Mouse (Mus musculus) spleen, adult 18-20 months (tissue): ENCODE data around the gene Kiz.
A peak's percentile ranks its signal among the peaks of the same experiment; 100 is the strongest.

Source experiments
- DNase-seq, 2 experiments: peaks; one replicate each; pipeline ENCODE4 v3.0.0; 2022; ENCODE audit warnings: mixed read lengths in 2 of 2

The Kiz gene

DNA sequence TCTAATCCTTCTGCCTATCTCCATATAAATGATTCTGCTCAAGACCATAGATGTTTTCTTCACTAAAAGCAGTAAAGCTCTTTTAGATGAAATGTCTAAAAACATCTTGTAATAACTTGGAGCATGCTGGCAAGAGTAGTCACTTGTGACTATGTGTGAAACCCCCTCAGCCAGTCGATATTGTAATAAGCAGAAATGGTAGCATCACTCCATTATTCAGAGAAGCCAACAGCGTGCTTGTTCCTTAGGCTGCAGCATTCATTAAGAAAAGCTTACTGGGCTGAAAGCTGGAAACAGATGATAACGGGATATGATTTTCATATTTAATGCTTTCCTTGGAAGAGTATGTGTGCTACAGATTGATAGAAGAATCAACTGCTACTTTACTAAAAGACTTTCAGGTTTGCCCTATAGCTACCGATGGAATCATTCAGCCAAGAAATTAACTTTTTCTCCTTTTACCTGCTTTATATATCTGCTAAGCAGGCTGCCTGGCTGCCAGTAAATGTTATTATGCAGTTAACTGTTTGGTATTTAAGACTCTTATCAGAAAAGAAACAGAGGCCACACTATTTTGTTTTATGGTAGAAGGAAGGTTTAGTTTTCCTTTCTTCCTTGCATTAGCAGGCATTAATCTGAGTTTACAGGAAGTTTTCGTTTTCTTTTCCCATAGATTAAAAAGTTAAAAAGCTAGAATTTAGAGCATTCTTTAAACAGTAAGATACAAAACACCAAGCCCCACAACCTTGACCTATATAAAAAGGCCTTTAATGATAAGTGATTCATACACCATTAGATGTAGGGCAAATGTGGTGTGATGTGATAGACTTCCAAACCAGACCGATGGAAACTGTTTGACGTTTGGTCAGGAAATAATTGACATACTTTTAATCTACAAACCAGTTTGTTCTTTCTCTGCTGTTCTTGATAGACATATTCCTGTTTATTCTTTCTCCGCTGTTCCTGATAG is 15.9 kb downstream of the Kiz start:
- DNase-seq: no peak

DNA sequence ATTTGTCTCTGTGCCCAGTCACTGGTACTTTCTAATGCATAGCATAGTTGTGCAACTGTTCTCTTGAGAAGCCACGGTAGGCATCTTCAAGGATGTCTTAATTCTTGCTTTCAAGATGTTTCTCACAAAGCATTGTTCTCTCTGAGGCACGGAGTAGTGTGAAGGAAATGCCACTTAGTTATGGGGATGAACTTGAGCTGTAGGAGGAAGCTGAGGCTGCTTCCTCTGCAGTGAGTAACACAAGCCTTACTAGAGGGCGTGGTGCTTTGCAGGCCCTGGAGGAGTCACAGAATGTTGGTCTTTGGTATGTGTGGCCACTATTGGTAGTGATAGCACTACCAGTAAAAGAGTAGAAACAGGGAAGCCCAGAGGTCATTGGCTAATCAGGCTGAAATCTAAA is 17.0 kb downstream of the Kiz start:
- no peak for DNase-seq

DNA sequence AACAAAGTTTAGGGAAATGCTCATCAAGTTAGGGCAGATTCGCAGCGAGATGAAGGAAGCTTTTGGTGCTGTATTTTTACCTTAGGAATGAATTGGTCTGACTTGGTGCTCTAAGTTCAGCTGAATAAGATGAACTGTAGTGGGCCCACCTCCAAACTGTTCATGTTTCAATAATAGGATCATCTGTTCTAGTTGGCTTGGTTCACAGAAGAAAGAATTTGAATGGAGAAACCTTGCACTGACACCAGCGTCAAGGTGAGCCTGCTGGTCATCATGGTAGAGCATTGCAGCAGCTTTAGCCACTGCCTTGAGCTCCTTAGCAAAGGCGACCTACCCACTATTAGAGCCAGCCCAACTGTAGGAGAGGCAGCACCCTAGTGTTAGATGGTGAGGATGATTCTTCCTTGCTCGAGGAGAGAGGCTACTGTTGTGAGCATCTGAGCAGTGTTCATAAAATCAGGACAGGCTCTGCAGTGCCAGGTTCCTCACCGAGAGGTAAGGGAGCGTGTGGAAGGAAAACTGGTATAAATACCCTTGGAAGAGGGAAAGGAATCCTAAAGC is 18.3 kb downstream of the Kiz start:
- DNase-seq: no peak

DNA sequence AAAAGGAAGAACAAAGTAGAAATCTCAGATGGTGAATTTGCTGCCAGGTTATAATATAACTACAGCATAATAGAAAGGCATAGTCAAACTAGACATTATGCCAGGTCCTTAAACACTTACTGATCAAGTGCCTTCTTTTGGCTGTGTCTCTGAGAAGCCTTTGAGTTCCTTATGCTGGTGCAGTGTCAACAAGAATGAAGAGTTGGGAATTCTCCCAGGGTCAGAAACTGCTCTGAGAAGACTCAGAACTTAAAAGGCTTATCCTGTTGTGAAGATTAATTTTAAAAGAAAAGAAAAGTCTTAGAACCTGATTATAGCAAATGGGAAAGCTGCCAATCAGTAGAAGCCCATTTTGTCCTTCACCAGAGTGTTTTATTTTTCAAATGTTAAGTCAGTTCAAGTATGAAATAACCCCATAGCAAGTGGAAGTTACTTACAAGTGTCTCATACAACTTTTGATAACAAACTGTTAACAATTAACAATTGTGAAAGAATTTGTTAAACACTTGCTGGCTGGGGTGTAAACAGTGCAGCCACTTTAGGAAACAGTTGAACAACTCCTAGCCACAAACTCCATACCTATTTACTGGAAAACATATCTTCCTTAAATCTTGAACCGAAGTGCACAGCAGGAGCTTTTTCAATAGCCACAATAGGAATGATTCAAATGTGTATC is 21.9 kb downstream of the Kiz start:
- DNase-seq: no peak

DNA sequence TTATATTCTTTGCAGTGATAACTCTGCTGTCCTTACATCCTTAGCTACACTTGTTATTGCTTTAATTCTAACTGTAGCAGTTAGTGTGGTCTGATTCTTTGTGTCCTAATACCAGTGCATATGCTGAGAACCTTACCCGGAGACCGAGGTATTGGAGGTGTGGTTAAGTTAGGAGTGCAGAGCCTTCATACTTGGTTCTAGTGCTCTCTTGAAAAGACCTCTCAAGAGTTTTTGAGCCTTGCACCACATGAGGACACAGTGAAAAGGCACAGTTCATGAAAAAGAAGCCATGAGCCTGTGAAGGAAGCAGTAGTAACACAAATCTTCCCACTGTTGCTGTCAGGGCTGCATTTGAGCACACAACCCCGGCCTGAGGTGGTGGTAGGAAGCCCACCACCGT is 26.0 kb downstream of the Kiz start:
- DNase-seq: no peak

DNA sequence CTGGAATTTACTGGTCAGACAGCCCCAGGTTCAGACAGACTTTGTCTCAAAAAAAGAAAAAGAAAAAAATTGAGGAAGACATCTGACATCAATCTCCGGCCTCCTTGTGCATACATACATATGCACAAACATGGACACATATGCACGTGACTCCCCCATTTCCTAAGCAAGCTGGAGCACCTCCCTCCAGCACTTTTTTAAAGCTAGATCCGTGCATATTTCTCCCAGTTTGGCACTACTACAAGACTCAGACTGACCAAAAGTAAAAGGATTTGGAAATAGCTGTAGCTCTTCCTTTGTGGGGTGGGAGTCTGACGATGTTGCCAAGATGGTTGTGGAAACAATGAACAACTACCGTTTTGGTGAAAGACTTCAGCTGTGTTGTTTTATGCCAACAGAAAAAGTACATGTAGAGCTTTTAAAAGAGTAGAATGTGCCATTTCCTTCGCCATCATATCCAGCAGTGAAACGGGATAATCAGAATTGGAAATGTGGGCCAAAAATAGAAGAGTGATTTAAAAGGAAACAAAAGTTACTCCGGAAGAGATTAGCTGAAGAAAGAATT is 28.7 kb downstream of the Kiz start:
- no peak for DNase-seq

DNA sequence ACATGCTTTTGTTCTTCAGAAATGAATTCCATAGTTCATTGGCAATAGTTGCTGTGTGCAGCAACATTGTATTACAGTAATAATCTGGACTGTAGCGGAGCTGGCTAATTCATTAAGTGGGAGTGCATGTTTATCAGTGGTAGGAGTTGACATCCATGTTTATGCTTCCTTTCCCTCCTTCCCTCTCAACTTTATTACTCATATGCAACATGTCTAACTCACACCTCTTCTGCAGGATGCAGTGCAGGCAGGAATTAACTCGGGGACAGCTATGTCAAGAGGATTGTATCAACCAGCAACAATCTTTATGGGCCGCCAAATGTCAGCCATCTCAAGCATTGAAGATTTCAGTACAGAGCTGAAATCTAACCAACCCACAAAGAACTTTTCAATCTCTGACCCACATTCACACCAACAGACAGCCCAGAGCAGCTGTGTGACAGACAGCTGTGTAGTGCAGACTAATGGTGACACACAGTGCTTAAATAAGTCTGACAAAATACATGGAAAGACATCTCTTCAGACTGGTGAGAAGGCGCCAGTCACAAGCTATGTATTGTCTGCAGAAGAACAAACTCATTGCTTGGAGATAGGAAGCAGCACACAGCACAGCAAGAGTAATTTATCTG is 33.2 kb downstream of the Kiz start:
- no peak for DNase-seq

DNA sequence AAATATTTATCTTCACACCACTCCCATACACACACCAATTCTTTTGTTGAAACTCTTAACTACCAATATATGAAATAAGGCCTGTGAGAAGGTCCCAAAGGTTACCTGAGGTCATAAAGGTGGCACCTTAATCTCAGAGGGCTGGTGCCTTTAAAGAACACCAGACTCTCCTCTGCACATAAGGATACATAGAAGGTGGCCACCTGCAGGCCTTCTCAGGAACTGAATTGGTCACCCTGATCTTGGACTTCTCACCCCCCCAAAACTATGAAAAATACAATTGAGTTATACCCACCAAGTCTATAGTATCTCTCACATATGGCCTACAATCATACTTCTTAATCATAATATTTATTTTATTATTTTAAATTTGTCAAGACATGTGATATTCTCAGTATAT is 43.3 kb downstream of the Kiz start:
- DNase-seq: peak in 1 of 2 experiments; percentile 6

DNA sequence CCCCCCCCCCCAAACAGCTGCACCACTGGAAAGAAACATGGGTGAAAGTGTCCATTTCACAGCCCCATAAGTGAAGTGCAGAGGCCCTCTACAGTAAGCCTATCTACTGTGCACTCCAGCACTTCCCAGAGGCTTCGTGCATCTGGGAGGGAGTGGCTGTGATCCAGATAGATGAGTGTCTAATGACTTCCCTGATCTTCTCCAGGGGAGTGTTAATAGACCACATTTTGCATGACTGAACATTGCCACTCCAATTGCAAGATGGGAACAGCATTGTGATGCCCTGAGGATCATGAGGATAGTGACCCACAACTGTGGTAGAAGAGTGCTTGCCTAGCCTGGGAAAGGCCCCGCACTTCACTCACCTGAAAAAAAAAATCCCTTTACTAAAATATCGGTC is 60.4 kb downstream of the Kiz start:
- no peak for DNase-seq

DNA sequence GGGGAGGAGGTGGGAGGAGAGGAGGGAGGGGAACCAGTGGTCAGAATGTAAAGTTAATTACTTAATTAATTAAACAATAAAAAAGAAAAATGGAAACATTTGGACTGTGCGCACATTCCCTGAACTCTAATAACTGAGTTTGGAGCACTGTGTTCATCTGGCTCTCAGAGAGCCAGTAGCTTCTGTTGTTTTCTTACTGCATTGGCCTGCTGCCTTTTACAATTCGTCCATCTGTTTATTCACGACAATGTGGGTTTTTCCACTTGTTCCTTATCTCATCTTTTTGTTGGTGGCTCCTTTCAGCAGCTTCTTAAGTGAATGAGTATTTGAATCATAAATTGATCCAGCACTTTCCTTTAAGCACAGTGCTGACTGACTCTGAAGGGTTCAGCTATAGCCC is 62.1 kb downstream of the Kiz start:
- no peak for DNase-seq

DNA sequence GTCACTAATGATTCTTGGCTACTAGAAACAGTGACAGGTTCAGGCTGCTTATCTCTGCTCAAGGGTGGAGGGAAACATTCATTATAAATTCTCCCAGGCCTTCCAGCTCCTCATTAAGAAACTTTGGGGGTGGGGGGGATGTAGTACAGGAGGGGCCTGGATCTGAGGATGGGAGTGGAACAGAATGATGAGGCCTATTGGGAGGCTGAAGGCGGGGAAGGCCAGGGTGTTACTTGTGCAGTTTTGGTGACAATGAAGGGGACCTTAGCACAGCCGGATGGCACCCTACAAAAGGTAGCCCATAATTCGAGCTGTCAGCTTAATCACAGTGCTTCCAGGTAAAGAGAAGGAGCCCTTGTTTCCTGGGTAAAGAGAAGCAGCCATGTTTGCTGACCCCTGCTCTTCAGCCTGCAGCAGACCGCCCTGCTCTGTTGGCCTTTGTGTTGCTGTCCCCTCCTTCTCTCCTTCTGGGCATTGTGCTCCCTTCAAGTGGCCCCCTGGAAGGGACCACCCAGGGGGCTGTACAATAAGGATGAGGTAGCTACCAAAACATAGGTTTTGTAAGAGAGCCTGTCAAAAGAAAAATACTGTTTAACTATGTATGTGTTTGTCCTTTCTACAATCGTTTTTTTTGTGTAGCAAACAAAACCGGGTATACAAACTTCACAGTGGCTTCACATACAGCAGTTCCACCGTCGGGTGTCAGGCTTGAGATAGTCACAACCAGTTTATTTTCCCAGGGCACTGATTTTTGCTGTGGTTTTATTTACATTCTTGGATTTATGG is 64.9 kb downstream of the Kiz start:
- no peak for DNase-seq

DNA sequence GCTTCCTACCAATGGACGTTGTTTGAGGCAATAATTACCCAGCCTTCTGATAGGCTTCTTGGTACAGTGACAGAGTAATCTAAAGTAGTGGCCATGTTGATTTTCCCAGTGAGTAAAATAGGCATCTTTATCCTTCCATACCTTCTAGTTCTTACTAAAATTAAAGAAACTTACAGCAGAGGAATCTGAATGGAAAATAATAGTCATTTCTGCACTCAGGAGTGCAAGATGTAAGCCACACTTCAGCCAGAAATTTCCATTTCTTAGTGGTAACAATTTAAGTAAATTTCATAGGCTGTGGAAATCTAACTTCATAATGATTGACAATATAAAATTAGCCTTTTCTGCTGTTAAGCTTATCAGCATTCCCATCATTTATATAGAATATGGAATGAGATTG is 69.6 kb downstream of the Kiz start:
- DNase-seq: no peak

DNA sequence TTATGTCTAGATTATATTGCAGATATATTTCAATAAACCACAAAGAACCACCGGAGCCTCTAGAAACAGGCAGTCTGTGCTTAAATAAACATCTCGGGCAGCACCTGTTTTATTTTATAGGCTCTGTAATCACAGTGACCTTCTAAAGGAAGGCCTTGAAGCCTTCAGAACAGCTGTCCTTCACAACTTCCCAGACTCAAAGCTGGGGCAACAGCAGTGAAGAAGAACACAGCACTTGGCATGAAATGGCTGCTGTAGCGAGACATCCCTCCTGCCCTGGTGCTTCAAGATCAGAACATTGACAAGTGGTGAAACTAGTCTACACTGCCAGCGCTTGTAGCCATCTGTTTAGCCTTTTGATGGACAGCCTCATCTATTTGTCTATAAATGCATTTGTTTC is 70.2 kb downstream of the Kiz start:
- no peak for DNase-seq

DNA sequence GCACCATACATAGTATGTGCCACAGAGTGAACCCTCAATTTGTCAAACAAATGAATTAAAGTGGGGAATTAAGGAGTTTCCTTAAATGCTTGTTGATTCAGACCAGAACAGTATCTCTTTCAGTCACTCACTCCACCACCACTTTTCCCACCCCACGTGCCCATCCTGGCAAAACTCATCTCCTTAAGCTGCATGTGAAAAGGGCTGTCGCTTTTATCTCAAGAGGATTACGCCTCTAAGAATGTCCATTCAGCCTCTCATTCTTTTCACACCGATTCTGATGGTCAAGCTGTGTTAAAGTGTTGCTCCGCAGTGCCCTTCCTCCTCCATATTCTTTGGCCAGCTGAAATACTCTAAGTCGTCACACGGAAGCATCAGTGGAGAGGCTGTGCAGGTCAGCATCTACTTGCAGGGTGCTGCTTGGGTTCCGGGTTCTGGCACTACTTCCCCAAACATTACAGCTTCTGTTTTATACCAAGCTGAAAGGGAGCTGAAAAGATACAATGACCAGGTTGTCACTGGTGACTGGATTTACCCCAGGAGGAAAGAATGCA is 92.6 kb downstream of the Kiz start:
- no peak for DNase-seq

DNA sequence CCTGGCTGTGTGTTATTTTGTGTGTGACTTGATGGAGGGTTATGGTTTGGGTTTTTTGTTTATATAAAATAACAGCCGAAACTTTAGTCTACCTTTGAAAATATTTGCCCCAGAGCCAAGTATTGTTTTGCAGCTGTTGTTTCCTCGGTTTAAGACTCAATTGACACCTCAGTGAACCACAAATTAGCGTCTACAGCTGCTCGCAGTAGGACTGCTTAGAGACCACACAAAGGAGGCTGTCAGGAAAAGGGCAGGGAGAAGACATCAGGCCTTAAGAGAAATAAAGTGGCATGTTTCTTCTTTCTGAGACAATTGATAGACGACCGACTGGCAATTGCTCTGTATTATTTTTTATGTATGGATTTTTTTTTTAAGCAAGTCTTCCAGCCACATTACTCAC is 100.7 kb downstream of the Kiz start:
- DNase-seq: no peak

DNA sequence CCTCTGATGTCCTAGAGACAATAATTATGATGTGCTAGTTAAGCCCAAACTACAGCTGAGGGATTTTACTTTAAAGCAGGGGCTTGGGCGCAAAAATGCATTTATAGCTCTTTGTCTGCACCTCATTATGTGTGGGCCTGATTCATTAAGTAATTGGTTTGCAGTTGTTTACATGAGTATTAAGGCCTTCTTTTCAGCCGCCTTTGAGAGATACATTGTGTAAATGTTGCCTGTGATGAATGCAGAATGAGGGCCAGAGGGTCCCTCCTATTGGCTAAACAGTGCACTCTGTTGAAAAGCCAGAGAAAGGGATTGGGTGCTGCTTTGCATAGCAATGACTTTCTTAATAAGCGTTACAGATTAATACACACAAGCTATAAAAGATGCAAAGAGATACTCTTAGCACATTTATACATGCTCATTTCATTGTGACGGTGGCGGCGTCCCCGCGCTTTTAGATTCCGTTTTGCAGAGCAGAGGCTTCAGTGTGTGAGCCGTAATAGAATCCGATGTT is 102.8 kb downstream of the Kiz start:
- no peak for DNase-seq

DNA sequence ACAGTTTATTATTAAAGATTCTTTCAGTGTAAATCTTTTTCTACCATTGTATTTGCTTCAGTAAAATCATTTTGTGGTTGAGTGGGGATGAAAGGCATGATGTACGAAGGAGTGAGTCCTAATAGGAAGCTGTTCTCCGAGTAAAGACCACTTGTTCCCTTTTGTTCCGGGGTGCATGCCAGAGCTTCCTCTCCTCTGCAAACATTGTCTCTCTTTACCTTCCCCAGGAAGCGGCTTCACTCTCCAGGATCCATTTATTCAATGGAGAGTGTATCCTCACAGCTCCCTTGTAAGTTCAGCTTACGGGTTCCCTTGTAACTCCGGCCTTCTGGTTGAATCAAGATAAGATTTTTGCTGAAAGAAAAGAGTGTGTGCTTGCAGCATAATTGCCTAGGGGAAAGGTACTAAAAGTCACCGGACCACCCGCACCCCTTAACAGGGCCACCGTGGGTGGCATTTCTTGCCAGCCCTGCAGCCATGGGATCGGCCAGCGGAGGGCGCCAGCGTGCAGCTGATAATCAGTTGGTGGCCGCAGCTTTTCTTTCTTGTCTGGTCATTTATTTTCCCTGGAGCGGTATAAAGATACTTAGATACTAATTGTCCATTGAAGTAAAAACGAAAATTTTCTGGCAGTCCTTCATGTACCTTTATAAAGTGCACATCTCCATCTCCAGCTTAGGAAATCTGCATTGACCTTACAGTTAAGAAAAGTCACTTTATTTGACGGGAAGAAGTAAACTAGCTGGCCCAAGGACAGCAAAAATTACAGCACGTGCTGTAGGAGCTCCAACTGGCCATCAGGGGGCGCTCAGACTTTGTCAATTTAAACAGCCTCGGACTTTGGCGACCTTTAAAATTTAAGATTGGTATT is 103.5 kb downstream of the Kiz start:
- peak; percentile 43 to 78 for DNase-seq

DNA sequence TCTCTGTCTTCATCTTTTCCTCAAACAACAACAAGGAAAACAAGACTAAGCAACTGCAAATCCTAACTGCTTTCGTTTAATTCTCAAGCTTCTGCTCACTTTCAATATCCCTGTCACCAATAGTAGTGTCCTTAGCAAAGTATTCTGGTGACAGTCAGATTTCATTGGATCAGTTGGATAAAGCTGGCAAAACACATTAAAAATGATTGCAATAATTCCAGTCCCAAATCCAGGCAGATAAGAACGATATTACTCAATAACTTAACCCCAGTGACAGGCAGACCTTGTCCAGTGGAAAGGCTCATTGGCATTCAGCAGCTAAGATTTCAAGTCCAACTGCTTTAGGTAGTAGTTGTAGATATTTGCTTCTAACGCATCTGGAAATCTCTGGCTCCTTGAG is 119.4 kb downstream of the Kiz start:
- no peak for DNase-seq

DNA sequence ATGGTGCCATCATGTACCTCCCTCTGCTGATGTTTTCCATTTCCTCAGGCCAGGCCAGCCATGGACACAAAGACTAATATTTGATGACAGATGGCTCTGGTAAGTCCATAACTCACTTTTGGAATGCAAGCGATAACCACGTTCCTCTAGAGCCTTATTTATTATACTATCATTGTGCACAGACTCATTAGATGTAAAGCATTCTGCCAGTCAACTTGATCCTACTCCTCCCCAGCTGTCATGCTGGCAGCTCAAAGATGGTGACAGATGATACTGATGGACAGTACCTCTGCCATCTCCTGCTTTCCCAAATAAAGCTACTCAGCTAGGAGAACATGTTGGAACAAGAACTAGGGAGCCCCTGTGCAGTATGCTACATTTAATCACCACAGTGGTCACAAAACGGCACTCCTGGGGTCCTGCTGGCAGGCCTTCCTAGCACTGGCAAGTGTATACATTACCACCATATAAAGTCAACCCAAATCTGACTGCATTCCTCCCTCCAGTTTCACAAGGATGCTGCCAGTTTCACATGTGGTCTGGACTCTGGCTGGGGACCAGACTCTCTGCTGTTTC is 119.9 kb downstream of the Kiz start:
- no peak for DNase-seq

DNA sequence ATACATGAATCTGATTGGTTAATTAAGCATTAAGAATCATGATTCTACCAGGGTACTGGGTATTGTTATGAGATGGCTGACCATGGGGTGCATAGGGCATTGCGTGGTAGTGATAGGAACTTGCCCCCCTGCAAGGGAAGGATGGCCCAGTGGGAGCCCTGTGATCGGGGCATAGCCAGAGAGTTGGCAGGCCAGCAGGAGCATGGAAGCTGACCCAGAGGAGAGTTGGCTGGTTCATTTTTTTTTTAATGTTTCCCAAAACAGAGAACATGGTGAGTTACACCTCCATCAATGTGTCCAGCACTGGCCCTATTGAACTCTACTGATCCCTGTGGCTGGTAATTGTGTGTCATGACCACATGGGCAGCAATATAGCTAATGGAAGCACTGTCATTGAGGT is 127.1 kb downstream of the Kiz start:
- DNase-seq: no peak
